Mouse (Mus musculus) hindbrain, embryonic 12.5 days (tissue): ENCODE measurements around the gene Gm10130. TPM values are rescaled to one million over a fixed set of nuclear protein-coding genes. Genes with fewer than 3 reads are reported as not detected.
"Not testable (repeated sequence)": the region's sequence is repeated elsewhere in the genome, so short reads cannot be mapped to it uniquely, and the experiment has no call there.

ENCODE experiments used
- ATAC-seq: fragments of 200-750 bp; cut with Nextera tagmentation; 2 replicates; pipeline ENCODE4 v1.8.0; 2017; ENCODE audit warnings: moderate TSS enrichment; ENCODE audit not compliant: low FRiP score
- H3K27ac ChIP-seq: fragments of 300-500 bp; sonication (generic); 2 replicates; pipeline ENCODE4 v1.5.1; 2016; ENCODE audit warnings: mild to moderate bottlenecking
- H3K27me3 ChIP-seq: fragments of 300-500 bp; sonication (generic); 2 replicates; pipeline ENCODE4 v1.6.1; 2016; ENCODE audit warnings: mild to moderate bottlenecking
- H3K36me3 ChIP-seq: fragments of 300-500 bp; sonication (generic); 2 replicates; pipeline ENCODE4 v1.6.1; 2016; ENCODE audit warnings: mild to moderate bottlenecking
- H3K4me1 ChIP-seq: fragments of 300-500 bp; sonication (generic); 2 replicates; pipeline ENCODE4 v1.6.1; 2016
- H3K4me2 ChIP-seq: fragments of 300-500 bp; sonication (generic); replicated peaks from 2 replicates; pipeline ENCODE4 v1.6.1; 2016; ENCODE audit warnings: mild to moderate bottlenecking
- H3K4me3 ChIP-seq: fragments of 300-500 bp; sonication (generic); 2 replicates; pipeline ENCODE4 v1.5.1; 2016; ENCODE audit warnings: mild to moderate bottlenecking
- H3K9ac ChIP-seq: fragments of 300-500 bp; sonication (generic); 2 replicates; pipeline ENCODE4 v1.6.1; 2016; ENCODE audit warnings: mild to moderate bottlenecking, moderate library complexity
- H3K9me3 ChIP-seq: fragments of 300-500 bp; sonication (generic); replicated peaks from 2 replicates; pipeline ENCODE4 v1.6.1; 2016; ENCODE audit warnings: mild to moderate bottlenecking
- WGBS: fragments of 180-500 bp; shearing (Covaris S2); methylation state at CpG from one replicate; pipeline ENCODE4 v1.1.7; 2016; 5-methylcytosine and 5-hydroxymethylcytosine counted together
- polyA plus RNA-seq: library from polyadenylated mRNA; unstranded; fragments of >200 nt; fragmentation: Nextera tagmentation; extraction: Ambion mirVana; gene quantifications from 2 replicates; pipeline ENCODE4 v1.2.1, GENCODE M21; 2016

Gm10130 gene
- polyA plus RNA-seq, result 1.3 and 3.1 TPM in 2 replicates

DNA sequence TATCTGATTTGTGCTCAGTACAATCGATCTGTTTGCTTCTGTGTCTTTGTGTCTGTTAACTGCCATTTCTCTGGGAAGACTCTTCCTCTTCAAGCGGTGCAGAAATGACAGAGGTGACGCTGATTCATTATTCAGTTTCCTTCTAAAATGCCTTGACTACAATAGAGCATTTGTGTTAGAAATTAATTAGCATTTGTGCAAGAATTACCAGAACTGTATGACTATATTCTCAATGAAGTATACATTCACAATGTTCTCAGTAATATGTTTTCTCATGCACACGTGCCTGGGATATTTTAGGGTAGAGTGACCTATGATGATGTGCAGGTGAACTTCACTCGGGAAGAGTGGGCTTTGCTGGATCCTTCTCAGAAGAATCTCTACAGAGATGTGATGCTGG is at the start of gene Gm10130:
Gene Gm10130, plus strand, starts transcription at position 301 of the 400 bp plus-strand sequence.
- Histone ChIP-seq H3K9ac (no peak within 1 kb of the TSS), H3K4me2 (no peak within 1 kb of the TSS), H3K36me3 (peaks cover 38% of the 10 kb centered on the region), H3K27me3 (no peaks in the 10 kb centered on the region), H3K27ac (no peak within 1 kb of the TSS), H3K9me3 (peaks cover 56% of the 10 kb centered on the region), H3K4me1 (no peaks in the 10 kb centered on the region), H3K4me3 (no peak within 1 kb of the TSS)
- WGBS, result 92% methylated on average over 5 of the region's 5 CpGs
- no peak for ATAC-seq

GRCm38 (mm10) chr2:150293669-150294068 is 29.8 kb upstream of the Gm10130 start:
- Histone ChIP-seq H3K9ac (no peak overlapping the region), H3K27ac (no peak overlapping the region), H3K36me3 (no peaks in the 10 kb centered on the region), H3K4me3 (no peak overlapping the region), H3K4me2 (no peak overlapping the region), H3K27me3 (no peaks in the 10 kb centered on the region), H3K9me3 (no peaks in the 10 kb centered on the region), H3K4me1 (no peaks in the 10 kb centered on the region)
- no peak for ATAC-seq
- 95% methylated on average over 6 of the region's 6 CpGs for WGBS

DNA sequence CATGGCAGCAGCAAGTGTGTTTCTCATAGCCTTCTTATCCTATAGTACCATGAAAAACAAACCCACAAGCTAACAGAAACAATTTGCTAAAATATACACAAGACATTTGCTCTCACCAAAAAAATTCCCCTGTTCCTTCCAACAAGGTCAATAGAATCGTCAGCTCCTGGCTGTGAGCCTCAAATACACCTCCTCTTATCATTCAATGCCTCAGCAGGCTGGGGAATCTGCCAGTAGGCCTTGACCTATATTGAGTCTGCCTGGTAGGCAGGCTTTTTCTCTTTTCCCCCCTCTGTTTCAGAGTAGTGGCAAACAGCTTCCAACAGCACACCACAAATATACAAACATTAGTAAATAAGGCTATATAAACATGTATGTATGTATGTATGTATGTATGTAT is 24.4 kb upstream of the Gm10130 start:
- no peak for ATAC-seq
- H3K27ac ChIP-seq, result no peak overlapping the region
- no peak overlapping the region for H3K4me3 ChIP-seq
- no peak overlapping the region for H3K4me2 ChIP-seq
- H3K27me3 ChIP-seq, result no peaks in the 10 kb centered on the region
- H3K9ac ChIP-seq, result no peak overlapping the region
- WGBS, result 64% methylated on average over 1 of the region's 1 CpGs
- H3K9me3 ChIP-seq, result no peaks in the 10 kb centered on the region; the same call in 1 of the 2 replicates
- H3K4me1 ChIP-seq, result no peaks in the 10 kb centered on the region
- H3K36me3 ChIP-seq, result no peaks in the 10 kb centered on the region

DNA sequence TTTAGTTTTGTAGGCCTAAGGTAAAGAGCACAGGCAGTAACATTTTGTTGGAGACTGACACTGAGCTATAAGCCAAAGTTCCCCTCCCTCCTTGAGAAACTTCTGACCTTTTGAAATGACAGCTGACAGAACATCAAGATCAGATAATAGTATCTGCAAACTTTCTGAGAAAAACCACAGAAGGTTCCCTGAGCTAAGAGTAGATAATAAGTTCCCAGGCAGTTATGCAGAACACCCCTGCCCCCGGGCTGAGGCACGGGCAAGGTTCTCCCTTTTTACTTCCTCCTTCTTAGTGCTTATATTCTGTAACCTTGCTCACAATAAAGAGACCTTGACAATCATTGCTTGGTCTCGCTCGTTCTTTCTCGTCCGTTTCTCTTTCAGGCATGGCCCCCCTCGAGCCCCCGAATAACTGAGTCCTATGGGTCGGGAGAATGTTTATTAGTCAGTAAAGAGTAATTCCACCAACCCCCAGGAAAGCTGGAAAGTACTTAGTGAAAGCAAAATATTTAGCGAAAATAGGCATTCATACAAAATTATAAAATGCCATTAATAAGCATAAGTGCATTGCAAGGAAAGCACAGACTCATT is 16.2 kb upstream of the Gm10130 start:
- Histone ChIP-seq H3K4me3 (no peak overlapping the region), H3K4me2 (no peak overlapping the region), H3K27me3 (no peaks in the 10 kb centered on the region), H3K4me1 (no peaks in the 10 kb centered on the region), H3K9ac (no peak overlapping the region), H3K36me3 (no peaks in the 10 kb centered on the region), H3K27ac (no peak overlapping the region), H3K9me3 (no peaks in the 10 kb centered on the region)
- 91% methylated on average over 10 of the region's 10 CpGs for WGBS
- ATAC-seq, result no peak

DNA sequence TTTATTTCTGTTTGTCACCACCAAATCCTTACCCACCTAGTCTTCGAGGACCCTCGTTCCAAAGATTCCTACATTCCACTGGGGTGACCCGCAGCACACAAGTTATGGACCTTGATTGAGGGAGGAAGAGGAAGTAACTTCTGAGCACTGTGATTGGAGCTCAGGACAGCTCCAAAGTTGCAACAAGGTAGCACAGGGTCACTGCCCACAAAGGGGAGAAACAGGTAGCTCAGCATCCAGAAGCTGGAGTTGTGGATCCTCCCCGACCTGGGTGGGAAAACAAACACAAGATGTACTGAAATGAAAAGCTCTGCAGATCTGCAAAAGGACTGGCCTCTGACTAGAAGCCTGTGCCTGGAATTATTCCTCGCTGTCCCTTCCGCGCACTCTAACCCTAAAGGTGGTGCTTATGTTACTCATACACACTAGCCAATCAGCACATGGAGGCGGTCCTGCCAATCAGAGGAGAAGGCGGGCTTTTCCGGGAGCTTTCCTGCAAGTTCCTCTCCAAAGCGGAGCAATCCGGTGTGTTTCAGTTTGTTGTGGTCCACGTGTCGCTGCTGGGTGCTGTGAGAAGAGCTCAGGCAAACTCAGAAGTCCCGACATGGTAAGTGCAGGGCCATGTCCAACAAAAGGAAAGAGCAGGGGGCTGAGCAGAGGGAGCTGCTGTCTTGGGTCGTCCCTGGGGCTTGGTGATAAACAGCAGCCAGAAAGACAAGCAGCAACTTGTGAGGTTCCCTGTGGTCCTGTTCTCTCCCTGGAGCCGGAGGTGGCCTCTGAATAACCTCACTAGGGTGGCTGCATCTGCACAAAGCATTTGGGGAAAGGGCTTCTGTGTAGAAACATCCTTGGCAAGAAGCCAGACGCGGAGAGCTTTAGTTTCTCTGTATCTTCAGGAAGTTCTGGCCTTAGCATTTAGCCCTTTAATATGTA is 12.3 kb upstream of the Gm10130 start:
- Histone ChIP-seq H3K4me3 (peak overlapping the region; percentile 51), H3K4me2 (peak overlapping the region; percentile 59), H3K9ac (peak overlapping the region; percentile 56), H3K36me3 (0 out of 2 replicates have a peak, but pooled peaks cover 13% of the 10 kb centered on the region)
- WGBS, result 14% methylated on average over 19 of the region's 19 CpGs
- H3K9me3 ChIP-seq, H3K4me1 ChIP-seq, H3K27ac ChIP-seq, H3K27me3 ChIP-seq: not testable (repeated sequence)
- peak; percentile 98 for ATAC-seq

GRCm38 (mm10) chr2:150316140-150316539 is 7.4 kb upstream of the Gm10130 start:
- no peak for ATAC-seq
- H3K27me3 ChIP-seq, result no peaks in the 10 kb centered on the region
- peaks cover 25% of the 10 kb centered on the region for H3K36me3 ChIP-seq
- no peak overlapping the region for H3K27ac ChIP-seq
- no peak overlapping the region for H3K9ac ChIP-seq
- no peaks in the 10 kb centered on the region for H3K4me1 ChIP-seq
- peaks cover 38% of the 10 kb centered on the region for H3K9me3 ChIP-seq
- H3K4me2 ChIP-seq, result no peak overlapping the region
- no peak overlapping the region for H3K4me3 ChIP-seq

GRCm38 (mm10) chr2:150318973-150319372 is 4.5 kb upstream of the Gm10130 start:
- WGBS, result 100% methylated on average over 1 of the region's 1 CpGs
- Histone ChIP-seq H3K9me3 (peaks cover 59% of the 10 kb centered on the region), H3K4me2 (no peak overlapping the region), H3K4me3 (no peak overlapping the region), H3K9ac (no peak overlapping the region), H3K27ac (no peak overlapping the region), H3K27me3 (no peaks in the 10 kb centered on the region), H3K36me3 (peaks cover 31% of the 10 kb centered on the region), H3K4me1 (no peaks in the 10 kb centered on the region)
- no peak for ATAC-seq

DNA sequence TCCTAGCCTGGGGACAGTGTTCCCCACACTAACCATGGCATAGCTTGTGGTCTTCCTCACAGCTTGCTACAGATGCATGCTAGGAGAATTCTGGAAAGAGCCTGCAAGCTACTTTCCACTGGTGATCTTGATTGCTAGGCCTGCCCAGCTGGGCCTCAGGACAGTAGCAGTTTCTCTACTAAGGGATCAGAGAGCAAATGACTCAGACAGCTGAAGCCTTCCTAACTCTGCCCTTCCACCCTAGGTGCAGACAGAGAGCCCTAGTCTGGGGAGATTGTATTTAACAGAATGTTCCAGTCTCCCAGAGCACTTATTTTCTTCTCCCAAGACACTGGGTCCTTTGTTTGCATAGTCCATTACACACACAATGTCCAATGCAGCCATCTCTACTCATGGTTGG is 33.6 kb downstream of the Gm10130 start:
- H3K4me3 ChIP-seq, H3K4me2 ChIP-seq: not testable (repeated sequence)

DNA sequence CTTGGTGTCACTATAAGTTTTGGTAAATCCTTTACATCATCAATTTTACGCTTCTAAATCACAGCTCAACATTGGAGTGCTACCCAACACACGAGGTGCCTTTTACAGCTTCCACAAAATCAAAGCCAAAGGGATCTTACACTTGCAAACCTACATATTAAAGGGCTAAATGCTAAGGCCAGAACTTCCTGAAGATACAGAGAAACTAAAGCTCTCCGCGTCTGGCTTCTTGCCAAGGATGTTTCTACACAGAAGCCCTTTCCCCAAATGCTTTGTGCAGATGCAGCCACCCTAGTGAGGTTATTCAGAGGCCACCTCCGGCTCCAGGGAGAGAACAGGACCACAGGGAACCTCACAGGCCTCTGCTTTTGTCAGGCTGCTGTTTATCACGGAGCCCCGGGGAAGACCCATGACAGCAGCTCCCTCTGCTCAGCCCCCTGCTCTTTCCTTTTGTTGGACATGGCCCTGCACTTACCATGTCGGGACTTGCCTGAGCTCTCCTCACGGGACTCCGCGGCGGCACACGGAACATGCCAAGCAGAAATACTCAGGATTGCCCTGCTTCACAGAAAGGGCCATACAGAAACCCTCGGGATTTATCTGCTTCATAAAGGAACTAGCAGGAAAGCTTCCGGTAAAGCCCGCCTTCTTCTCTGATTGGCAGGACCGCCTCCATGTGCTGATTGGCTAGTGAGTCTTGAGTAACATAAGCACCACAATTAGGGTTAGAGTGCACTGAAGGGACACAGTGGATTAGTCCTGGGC is 38.8 kb downstream of the Gm10130 start, which contains the start of gene 3300002I08Rik:
Gene 3300002I08Rik, minus strand, starts transcription at position 653 of the 765 bp plus-strand sequence.
- ATAC-seq, result peak; percentile 100
- WGBS, result 5% methylated on average over 17 of the region's 17 CpGs
- Histone ChIP-seq H3K4me3 (peak within 1 kb of the TSS; percentile 62), H3K27ac (peak within 1 kb of the TSS; percentile 89), H3K4me2 (peak within 1 kb of the TSS; percentile 50), H3K9ac (peak within 1 kb of the TSS; percentile 70)
- H3K27me3 ChIP-seq, H3K36me3 ChIP-seq, H3K4me1 ChIP-seq, H3K9me3 ChIP-seq: not testable (repeated sequence)

More for the DNA sequence above, 33.6 kb downstream of the Gm10130 start:
- H3K27ac ChIP-seq, ATAC-seq, H3K9me3 ChIP-seq, H3K27me3 ChIP-seq, H3K4me1 ChIP-seq, H3K36me3 ChIP-seq, H3K9ac ChIP-seq: not testable (repeated sequence)

DNA sequence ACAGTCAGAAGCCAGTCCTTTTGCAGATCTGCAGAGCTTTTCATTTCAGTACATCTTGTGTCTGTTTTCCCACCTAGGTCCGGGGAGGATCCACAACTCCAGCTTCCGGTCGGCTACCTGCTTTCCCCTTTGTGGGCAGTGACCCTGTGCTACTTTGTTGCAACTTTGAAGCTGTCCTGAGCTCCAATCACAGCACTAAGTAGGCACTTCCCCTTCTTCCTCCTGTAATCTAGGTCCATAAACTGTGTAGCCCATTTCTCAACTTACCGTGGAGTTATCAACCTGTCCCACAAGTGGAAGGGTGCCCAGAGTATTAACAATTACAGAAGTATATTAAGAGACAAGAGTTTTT is 39.4 kb downstream of the Gm10130 start:
- peak overlapping the region; percentile 89 for H3K27ac ChIP-seq
- WGBS, result 23% methylated on average over 4 of the region's 4 CpGs

GRCm38 (mm10) chr2:150385553-150386106 is 62.1 kb downstream of the Gm10130 start:
- H3K4me2 ChIP-seq, H3K27ac ChIP-seq, H3K27me3 ChIP-seq, ATAC-seq, H3K36me3 ChIP-seq, H3K4me3 ChIP-seq, H3K9me3 ChIP-seq, H3K9ac ChIP-seq, H3K4me1 ChIP-seq: not testable (repeated sequence)
- 96% methylated on average over 19 of the region's 19 CpGs for WGBS

More for the DNA sequence above, 39.4 kb downstream of the Gm10130 start:
- no peaks in the 10 kb centered on the region for H3K36me3 ChIP-seq
- 0 out of 2 replicates have a peak overlapping the region, but pooled peaks have one; percentile 70 for H3K9ac ChIP-seq
- peak overlapping the region; percentile 62 for H3K4me3 ChIP-seq
- H3K4me1 ChIP-seq, result peaks cover 3% of the 10 kb centered on the region; the same call in 1 of the 2 replicates
- no peaks in the 10 kb centered on the region for H3K27me3 ChIP-seq
- H3K4me2 ChIP-seq, result peak overlapping the region; percentile 50
- H3K9me3 ChIP-seq, result no peaks in the 10 kb centered on the region
- peak; percentile 72 for ATAC-seq

DNA sequence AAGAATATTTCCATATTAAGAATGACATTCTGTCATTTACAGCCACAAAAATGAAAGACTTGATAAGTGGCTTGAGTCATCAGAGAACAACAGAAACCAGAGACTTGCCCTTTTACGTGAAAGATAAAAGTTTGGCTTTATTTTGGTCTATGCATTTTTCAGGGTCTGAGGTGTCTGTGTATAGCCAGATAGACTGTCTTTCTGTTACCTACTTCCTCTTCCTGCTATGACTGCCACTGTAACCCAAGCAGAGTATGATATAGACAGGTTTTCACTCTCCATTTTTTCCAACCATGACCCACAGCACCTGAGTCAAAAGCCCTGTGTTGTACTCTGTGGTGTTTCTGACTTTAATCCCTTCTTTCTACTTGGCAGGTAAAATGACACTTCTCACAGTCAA is 66.7 kb downstream of the Gm10130 start:
- no peak for ATAC-seq
- Histone ChIP-seq H3K4me2 (no peak overlapping the region), H3K9me3 (peaks cover 5% of the 10 kb centered on the region), H3K27me3 (no peaks in the 10 kb centered on the region), H3K36me3 (no peaks in the 10 kb centered on the region), H3K4me3 (no peak overlapping the region), H3K4me1 (no peaks in the 10 kb centered on the region), H3K9ac (no peak overlapping the region), H3K27ac (no peak overlapping the region)
- 83% methylated on average over 1 of the region's 1 CpGs for WGBS
